Mouse (Mus musculus): Measurements from ENCODE around the gene Isg20.

The Isg20 gene

DNA sequence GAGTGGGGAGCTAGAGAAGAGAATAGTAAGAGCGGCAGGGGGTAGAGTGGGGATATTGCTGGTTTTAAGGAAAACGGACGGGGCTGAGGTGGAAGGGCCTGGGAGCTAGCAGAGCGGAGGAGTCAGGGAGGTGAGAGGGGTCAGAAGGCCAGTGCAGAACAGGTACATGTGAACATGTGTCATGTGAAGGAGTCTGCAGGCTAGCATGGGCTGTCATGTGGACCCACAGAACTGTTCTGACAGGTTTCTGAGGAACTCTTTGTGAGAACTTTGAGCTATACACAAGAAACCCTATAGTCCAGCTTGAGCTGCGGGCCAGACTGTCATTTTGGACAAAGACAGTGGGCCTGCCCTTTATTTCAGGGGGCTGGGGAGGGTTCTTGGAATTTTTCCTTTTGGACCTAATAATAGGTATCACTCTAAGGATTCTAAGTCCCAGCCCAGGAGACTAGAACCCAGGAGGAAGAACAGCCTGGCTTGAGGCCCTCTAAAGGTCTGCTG, at the start of gene Isg20:
TSS of gene Isg20 (plus strand) at position 451 of the 501 bp plus-strand sequence.
- no peak for DNase-seq (ENCODE audit: low spot score)

DNA sequence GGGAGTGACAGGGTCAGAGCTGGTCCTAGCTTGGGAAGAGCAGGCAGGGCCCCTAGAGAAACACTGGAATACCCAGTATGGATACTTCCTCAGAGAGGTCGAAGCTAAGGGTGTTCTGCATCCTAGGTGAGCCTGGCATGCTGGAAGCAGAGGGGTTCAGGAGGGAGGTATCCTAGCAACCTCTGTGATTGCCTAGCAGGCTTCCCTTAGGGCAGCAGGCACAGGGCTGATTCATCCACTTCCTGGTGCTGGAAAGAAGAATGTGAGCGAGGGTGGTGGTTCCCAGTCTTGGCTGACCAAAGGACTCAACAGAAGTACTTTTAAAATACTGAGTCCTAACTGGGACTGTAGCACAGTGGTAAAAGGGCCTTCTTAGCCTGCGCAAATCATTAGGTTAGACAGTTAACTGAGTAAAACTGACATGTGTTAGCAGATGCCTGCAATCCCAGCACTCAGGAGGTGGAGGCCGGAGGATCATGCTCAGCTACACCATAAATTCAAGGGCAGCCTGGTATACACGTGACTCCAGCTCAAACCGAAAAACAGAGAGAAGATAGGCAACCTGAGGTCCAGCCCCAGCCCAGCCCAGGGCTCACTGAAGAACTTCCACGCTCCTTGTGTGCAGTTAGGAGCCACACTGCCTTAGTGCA, 49.3 kb upstream of the Isg20 start:
- DNase-seq (ENCODE audit: low spot score), result no peak

DNA sequence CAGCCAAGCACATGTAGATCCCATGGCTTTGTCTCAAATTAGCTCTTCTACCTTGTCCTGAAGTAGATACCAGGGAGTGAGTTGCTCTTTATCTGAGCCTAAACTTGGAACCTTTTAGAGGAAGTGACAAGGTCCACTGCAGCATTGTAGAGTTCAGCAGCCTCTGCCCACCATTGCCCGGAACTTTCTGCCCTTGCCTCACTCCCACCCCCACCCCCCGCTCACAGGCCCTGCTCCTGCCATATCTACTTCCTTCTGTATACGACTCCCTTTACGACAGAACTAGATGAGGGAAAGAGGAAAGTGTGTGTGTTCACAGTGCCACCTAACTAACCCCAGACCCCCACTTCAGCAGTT, 48.8 kb upstream of the Isg20 start:
- DNase-seq (ENCODE audit: low spot score), result no peak

DNA sequence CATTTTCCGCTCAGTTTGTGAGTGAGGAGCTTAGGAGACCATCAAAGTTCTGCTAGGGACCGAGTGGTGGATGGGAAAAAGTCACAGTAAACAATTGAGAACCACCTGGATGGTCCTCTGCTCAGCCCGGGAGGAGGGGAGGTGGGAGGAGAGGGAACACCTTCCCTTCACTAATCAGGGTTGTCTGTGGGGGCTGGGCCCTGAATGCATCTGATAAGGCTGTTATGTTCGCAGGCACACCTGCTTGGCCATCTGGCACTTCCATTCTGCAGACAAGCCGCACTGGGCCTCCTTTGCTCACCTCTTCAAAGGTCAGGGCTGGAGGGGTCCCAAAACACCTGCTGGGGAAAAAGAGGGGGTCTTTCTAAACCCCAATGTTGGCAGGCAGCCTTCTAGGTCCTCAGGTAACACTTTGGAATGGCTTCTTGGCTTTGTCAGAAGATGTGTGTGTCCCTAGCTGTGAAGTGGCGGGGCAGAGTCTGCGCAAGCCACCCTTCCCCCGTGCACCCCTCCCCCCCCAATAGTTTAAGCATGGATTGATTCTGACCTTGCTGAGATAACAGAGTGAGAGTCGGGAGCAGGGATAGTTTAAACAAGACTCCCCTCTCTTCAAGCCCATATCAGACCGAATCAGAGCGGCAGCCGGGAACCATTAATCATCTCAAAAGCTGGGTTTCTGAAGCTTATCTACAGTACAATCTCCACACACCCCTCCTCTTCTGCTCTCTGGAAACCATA, 47.8 kb upstream of the Isg20 start:
- DNase-seq (ENCODE audit: low spot score), result no peak

DNA sequence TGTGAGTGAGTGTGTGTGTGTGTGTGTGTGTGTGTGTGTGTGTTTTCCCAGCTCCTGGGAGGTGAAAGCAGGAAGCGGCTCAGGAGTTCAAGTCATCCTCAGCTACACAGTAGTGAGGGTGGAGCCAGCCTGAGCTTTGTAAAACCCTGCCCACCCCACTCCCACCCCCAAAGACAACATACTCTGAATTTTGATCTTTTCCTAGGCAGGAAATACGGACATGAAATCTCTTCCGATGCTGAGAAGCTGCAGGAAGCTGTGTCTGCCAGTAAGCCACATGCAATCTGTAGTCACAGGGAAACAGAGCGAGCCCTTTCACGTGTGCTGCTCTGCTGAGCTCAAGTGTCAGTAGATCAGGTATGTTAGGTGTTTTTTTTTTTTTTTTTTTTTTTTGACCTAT, 44.5 kb upstream of the Isg20 start:
- DNase-seq (ENCODE audit: low spot score), result no peak

DNA sequence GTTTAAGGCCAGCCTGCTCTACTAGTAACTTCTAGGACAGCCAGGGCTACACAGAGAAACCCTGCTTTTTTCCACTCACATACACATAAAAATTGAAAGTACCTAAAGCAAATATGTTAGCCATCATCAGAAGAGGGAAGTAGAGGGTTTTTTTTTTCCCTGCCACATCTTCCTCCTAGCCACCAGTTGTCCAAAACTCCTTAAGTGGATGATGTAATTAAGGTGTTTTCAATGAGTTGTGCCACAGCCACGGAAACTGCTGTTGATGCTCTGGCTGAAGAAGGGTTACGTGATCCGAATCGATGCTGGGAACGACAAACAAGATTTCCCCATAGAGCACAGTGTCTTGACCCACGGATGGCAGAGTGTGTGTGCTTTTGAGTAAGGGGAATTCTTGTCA, 40.9 kb upstream of the Isg20 start:
- no peak for DNase-seq (ENCODE audit: low spot score)

DNA sequence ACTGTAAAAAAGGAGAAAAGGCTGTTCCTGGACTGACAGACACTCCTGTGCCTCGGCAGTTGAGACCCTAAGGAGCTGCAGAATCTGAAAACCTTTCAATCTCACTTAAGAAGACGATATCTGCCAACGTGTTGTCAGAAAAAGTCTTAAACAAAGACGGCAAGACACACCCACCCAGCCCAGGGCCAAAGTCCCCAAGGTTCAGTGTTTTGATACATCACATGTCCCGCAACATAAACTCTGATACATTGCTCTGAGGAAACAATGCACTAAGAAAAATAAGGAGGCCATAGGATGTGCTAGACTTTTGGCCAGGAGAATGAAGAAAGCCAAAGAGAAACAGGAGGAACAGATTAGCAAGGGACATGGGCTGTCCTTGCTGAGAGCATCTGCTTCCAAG, 40.4 kb upstream of the Isg20 start:
- no peak for DNase-seq (ENCODE audit: low spot score)

DNA sequence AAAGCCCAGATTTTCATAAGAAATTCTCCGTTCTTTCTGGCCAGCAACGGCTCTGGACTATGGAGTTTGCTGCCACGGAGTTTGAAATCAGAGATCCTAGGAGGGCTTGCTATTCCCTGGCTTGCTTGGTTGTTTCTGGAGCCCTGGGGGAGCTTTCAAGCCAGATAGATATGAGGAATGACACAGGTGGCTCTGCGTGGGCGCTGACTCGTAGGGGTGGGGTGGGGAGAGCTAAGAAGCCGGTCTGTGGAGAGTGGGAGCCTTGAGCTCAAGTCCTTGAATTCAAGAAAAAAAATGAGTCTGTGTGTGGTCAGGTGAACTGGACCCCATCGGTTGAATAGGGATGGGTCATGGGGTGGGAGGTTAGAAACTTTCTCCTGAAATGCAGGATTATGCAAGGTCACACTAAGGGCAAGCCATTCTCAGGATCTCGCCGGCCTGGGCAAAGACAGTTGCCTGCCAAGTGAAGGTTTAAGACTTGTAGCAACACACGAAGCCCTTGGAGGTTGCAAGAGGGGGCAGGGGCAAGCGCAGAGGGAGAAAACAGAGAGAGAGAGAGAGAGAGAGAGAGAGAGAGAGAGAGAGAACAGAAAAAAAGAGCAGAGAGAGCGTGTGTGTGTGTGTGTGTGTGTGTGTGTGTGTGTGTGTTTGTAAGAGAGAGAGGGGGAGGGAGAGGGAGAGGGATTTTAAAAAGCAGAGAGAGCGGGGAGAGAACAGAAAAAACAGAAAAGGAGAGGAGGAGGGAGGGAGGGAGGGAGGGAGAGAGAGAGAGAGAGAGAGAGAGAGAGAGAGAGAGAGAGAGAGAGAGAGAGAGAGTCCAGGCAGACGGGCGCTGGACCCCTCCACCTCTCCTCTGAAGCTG, 31.4 kb upstream of the Isg20 start:
- no peak for DNase-seq (ENCODE audit: low spot score)

DNA sequence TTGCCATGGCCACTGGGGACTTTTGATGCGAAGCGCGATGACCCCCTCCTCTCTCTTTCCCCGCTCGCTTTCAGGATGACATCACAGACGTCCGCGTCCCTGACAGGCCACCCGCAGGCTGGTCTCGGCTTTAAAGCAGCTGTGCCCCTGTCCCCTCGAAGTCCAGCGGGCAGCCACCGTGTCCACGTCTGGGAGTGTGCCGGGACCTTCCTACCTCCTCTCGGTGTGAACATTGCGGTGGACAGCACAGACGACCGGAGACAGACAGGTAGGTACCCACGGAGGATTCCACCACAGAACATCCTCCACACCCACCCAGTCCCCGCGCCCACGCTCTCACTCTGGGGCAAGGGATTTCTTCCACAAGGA, 30.8 kb upstream of the Isg20 start:
- no peak for DNase-seq (ENCODE audit: low spot score)

DNA sequence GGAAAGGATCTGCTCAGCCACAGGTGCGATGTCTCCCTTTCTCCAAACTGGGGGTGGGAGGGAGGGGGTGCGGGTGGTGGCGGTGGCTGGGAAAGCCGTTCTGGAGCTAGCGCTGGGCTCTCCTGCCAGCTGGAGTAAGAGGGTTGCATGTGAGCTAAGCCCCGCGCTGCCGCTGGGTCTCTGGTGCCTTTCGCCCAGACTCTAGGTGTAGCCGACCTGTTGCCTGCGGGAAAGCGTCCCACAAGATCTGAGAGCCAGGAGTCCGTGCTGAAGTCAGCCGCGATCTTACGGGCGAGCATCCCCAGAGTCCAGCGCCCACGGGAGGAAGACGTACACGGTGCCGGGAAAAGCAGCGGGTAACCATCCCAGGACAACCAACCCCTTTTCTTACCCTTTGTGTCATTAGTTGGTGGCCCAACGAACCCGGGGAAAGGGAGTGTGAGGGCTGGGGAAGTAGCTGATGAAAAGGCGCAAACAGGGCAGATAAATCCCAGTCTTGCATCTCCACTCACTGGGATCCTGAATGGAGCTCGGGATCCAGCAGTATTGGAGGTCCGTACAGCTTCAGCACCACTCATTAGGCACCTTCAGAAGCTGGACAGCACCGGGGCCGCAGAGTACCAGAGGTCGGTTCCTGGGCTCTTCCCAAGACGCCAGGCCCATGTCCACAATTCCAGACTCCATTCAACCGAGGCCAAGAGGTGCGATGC, 30.1 kb upstream of the Isg20 start:
- DNase-seq (ENCODE audit: low spot score), result no peak

DNA sequence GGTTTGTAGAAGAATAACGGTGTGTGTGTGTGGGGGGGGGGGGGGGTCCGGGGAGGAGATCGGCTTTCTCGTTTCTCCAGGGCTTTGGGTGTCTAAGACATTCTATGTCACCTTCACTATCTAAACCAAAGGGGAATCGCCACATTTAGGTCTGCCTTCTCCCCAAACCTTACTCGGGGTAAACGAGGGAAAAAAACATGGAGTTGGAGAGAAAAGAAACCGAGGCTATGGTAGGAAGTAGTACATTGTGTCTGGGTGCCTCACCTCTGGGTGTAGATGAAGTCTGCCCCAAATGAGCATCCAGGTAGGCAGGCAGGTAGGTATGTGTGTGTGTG, 29.5 kb upstream of the Isg20 start:
- no peak for DNase-seq (ENCODE audit: low spot score)

DNA sequence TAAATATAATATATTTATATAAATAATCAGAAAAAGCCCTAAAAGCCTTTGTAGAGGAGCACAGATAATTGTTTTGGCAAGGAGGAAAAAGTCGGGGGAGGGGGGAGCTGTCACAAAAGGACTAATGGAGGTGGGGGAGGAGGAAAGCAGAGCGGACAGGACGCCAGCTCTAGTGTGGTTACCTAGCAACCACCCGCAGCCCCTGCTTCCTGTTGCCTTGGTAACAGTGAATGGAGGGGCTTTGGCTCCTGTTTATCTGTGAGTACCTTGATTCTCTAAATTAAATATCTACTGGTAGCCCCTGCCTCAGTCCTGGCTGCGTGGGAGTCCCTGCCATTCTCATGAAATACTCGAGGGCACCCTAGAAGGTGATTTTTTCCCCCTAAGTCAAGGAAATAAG, 29.1 kb upstream of the Isg20 start:
- DNase-seq (ENCODE audit: low spot score), result no peak

DNA sequence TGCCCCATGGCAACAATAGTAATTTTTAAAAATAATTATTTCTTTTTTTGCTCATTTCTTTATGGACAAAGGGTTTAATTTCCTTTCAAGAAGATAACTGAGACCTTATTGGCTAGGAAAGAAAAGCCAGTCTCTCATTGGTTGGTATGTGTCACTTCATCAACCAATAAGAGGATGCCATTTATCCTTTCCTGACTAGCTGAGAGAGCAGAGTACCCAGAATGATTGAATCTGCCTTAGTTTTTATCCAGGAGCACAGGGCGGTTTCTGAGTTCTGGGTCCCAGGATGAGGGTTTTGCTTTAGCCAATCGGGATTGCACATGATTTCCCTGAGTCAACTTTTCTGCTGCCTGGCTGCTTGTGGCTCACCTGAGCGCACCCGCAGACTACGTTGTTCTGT, 27.8 kb upstream of the Isg20 start:
- no peak for DNase-seq (ENCODE audit: low spot score)

DNA sequence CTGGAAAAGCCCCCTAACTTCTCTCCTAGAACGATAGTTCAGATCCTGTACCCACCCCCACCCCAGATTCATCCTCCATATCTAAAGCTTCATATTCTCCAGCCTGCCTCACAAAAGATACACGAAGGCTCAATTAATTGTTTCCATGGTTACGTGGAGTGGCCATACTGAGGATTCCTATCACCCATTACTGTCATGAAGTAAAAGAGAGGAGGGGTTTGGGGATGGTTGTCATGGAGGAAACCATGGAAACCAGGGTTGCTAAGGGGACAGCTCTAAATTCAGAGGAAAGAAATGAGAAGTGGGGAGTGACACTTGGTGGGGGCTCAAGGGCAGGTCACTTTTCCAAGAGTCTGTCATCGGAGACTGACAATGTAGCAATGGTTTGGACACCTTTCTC, 26.7 kb upstream of the Isg20 start:
- no peak for DNase-seq (ENCODE audit: low spot score)

DNA sequence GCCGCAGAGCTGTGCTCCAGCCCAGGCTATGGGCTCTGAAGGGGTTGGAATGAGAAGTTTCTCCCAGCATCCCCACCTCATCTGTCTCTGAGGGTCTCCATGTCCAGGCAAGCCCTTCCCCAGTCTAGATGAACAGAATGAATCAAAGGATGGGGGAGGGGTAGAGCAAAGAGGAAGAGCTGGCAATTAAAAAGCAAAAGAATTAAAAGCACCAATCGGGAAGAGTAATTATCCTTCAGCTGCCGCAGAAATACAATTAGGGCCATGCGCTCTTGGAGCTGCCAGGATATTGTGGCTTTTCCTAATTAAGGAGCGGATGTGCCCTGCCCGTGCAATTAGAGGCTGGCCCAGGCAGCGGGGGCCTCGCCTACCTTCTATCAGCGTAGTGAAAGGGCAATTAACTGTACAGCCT, 25.8 kb upstream of the Isg20 start:
- DNase-seq (ENCODE audit: low spot score), result no peak

DNA sequence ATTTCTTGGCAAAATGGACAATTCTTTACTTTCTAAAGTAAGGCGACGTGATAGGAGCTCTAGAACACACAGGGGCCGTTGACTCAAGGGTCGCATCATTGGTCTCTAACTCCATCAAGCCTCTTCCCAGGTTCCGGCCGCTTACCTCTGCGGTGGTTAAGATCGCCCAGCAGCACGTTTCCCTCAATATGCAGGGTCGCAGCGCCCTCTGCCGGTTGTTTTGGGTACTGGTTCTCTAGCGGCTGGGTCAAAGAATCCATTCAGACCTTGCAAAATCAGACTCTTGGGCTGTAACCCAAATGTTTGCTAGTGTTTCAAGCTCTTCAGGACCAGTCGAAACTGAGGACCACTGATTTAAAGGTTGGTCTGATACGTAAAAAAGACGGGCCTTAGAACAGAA, 22.6 kb upstream of the Isg20 start:
- DNase-seq (ENCODE audit: low spot score), result peak; percentile 50

DNA sequence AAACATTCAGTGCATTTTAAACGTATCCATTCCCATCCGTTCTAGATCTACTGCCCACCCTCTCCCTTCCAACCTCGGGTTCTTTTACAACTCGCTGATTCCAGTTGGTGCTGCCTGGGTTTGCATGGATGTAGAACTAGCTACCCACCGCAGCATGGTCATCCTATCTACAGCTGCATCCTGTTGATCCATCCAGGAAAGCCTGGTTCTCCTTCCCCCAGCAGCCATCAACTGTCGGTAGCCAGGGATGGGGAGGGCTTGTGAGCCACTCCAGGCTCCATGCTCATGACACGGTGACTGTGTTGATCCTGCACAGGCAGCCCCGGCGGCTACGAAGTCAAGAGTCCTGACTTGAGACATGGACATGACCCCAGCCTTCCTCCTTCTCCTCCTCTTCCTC, 19.3 kb upstream of the Isg20 start:
- no peak for DNase-seq (ENCODE audit: low spot score)

DNA sequence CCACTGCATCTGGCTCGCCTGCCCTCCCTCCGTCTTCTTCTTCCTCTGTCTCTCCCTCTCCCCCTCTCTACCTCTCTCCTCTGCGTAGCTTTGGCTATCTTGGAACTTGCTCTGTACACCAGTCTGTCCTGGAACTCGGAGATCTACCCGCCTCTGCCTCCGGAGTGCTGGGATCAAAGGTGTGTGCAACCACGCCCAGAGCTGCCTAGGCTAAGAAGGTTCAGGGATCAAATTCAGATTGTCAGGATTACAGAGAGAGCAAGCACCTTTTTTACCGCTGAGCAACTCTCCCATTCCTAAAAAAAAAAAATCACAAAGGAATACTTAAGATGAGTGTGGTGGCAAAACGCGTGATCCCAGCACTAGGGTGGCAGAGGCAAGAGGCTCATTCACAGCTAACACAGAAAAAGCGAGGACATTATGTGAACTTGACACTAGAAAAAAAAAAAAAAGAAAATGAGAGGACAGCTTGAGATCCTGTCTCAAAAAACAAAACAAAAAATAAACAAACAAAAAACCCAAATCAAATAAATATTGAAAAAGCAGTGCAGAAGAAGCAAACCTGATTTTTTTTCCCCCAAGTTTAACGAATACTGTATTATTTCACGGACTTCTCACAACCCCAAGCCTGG, 18.1 kb upstream of the Isg20 start:
- no peak for DNase-seq (ENCODE audit: low spot score)

DNA sequence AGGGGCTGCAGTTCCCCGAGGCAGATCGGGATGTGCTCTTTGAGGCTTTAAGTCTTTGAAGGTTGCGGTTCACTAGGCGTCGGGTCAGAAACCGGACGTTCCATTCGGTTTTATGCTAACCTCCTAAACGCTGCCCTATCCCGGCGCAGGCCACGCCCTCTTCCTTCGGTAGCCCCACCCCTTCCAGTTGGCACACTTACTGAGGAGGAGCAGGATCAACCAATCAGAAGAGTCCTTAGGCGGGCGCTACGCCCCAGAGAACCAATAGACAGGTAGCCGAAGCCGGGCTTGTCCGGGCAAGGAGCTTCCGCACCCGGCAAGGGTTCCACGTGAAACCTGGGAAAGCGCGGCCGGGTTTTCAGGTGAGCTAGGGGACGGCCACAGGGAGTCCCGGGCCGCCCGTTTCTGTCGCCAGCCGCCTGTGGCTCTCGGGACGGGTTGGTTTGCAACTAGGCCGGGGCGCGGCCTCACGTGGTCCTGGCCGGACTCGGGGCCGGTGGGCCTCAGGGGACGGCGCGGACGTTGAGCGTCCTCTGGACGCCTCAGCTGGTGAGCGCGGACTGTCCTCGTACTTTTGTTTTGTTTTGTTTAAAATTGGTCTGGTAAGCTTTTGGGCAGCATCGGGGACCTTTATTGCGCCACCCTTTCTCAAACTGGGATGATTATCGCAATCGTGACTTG, 17.4 kb upstream of the Isg20 start, which contains the start of gene Aen:
TSS of gene Aen (plus strand) at position 202 of the 681 bp plus-strand sequence.
- peak; percentile 98 for DNase-seq (ENCODE audit: low spot score)

DNA sequence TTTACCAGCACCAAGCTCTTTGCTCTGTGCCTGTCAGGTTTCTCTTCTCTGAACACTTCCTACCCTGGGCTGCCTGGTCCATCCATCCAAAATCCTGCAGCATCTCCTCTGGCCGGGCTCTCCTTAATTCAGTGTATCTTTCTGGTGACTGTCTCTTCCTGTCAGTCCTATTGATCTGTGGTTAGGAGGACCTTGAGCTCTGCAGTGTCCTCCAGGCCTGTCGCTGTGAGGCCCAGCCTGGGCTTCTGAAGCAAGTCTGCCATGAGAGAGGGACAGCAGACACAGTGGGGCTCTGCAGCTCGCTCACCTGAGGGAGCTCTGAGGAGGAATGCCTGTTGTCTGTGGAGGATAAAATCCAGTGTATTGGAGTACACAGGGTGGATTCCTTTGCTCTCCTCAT, 15.7 kb upstream of the Isg20 start:
- no peak for DNase-seq (ENCODE audit: low spot score)

DNA sequence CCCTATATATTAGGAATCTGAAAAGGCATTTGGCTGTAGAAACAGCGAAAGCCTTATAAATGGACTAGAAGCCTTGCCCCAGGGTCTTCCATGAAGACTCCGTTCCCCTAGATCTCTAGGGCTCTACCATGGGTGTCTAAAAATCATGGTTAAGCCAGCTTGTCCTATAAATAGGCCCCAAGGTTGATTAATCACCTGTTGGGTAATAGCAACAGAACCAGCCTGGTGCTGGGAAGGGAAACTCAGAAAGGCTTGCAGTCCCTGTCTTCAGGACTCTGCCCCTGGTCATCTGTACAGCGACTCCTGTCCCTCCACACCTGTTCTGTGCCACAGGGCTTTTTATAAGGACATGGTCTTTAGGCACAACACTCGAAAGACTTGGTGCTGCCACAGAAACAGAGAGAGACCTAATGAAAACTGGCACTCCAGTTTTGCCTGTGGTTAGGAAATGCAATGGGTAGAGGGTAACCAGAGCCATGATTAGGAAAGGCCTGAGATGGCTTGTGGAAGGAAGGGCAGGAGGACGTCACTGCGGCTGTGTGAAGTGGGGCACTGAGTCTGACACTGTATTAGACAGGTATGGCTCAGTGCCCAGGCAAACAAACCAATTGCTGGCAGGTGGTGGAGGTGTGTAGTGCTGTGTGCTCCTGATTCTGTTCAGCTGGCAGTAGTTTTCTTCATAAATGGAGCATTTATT, 9.9 kb upstream of the Isg20 start:
- DNase-seq (ENCODE audit: low spot score), result no peak

Measured in ovary, adult 18-20 months (tissue).